Mouse (Mus musculus) CH12.LX (cell line): ENCODE measurements at regions not wholly inside any gene's neighbourhood (a gene's known extent, or its start where the extent isn't known, plus 50 kb on each side); places are given as distances from the start of the nearest gene placed in this dataset.

ENCODE experiments used
- DNase-seq: peaks from one replicate; pipeline ENCODE4 v3.0.0-alpha.2; 2013; ENCODE audit errors: extremely low read depth
- H3K27ac ChIP-seq: 2 replicates; pipeline ENCODE4 v1.5.1; 2012; ENCODE audit warnings: low read depth, mild to moderate bottlenecking, control low read depth, moderate library complexity; ENCODE audit not compliant: insufficient read depth
- H3K27me3 ChIP-seq: replicated peaks from 2 replicates; pipeline ENCODE3; 2012; ENCODE audit warnings: inconsistent platforms
- H3K36me3 ChIP-seq, 2 experiments: replicated peaks in 1 of 2; 2 replicates each; pipeline versions ENCODE3 to v1.6.1; 2012; ENCODE audit warnings: inconsistent platforms in 1 of 2, low read length in 1 of 2, mild to moderate bottlenecking in 1 of 2, mixed read lengths in 1 of 2, moderate library complexity in 1 of 2; ENCODE audit not compliant: control insufficient read depth in 1 of 2, insufficient read depth in 1 of 2
- H3K4me1 ChIP-seq, 2 experiments: 2 replicates each; pipeline ENCODE4 v1.6.1; 2012; ENCODE audit warnings: inconsistent platforms in 1 of 2, moderate library complexity in 1 of 2; ENCODE audit not compliant: insufficient read depth in 2 of 2, control insufficient read depth in 1 of 2
- H3K4me2 ChIP-seq: 2 replicates; pipeline ENCODE4 v1.6.1; 2012; ENCODE audit warnings: low read depth, mild to moderate bottlenecking, control low read depth; ENCODE audit not compliant: poor library complexity, insufficient read depth, severe bottlenecking
- H3K4me3 ChIP-seq, 3 experiments: fragments of 150-350 bp in 1 of 3; sonication (generic) in 1 of 3; replicated peaks in 1 of 3; 2 replicates each; pipeline versions ENCODE3 to v1.5.1; 2011 to 2012; ENCODE audit warnings: low read depth in 2 of 3, low read length in 2 of 3, mild to moderate bottlenecking in 2 of 3, moderate library complexity in 2 of 3, control low read depth in 1 of 3, improper control_type of control experiment in 1 of 3, inconsistent platforms in 1 of 3, mixed read lengths in 1 of 3; ENCODE audit not compliant: poor library complexity in 1 of 3
- H3K79me2 ChIP-seq: replicated peaks from 2 replicates; pipeline ENCODE4 v1.6.1; 2012; ENCODE audit warnings: mild to moderate bottlenecking, moderate library complexity; ENCODE audit not compliant: control insufficient read depth, poor library complexity, insufficient read depth, severe bottlenecking; ENCODE audit errors: extremely low read depth
- H3K9ac ChIP-seq: 2 replicates; pipeline ENCODE4 v1.6.1; 2012; ENCODE audit warnings: low read depth, mild to moderate bottlenecking, control low read depth, moderate library complexity; ENCODE audit not compliant: insufficient read depth
- H3K9me3 ChIP-seq: replicated peaks from 2 replicates; pipeline ENCODE3; 2012; ENCODE audit warnings: low read length, inconsistent platforms, mixed read lengths
- BHLHE40 ChIP-seq: IDR thresholded peaks from 2 replicates; pipeline ENCODE4 v1.6.1; 2011; ENCODE audit warnings: mild to moderate bottlenecking, low read depth, low read length, improper control_type of control experiment
- CHD1 ChIP-seq: IDR thresholded peaks from 2 replicates; pipeline ENCODE4 v1.6.1; 2012; ENCODE audit warnings: low read depth, low read length, improper control_type of control experiment, inconsistent platforms
- CHD2 ChIP-seq: IDR thresholded peaks from 2 replicates; pipeline ENCODE4 v1.6.1; 2011; ENCODE audit warnings: low read length, improper control_type of control experiment
- E2F4 ChIP-seq: IDR thresholded peaks from 2 replicates; pipeline ENCODE4 v1.6.1; 2011; ENCODE audit warnings: low read depth, low read length, improper control_type of control experiment; ENCODE audit not compliant: insufficient replicate concordance
- ELF1 ChIP-seq: IDR thresholded peaks from 2 replicates; pipeline ENCODE4 v1.6.1; 2014; ENCODE audit warnings: low read depth, mild to moderate bottlenecking, inconsistent platforms, low read length, improper control_type of control experiment
- EP300 ChIP-seq: IDR thresholded peaks from 2 replicates; pipeline ENCODE4 v1.6.1; 2011; ENCODE audit warnings: low read length, improper control_type of control experiment
- ETS1 ChIP-seq: conservative IDR thresholded peaks from 2 replicates; pipeline ENCODE4 v1.6.1; 2012; ENCODE audit warnings: low read depth, mild to moderate bottlenecking, inconsistent platforms, low read length, improper control_type of control experiment, moderate library complexity
- GABPA ChIP-seq: IDR thresholded peaks from 2 replicates; pipeline ENCODE4 v1.6.1; 2012; ENCODE audit warnings: low read depth, low read length, improper control_type of control experiment, inconsistent platforms; ENCODE audit not compliant: insufficient replicate concordance
- HCFC1 ChIP-seq: IDR thresholded peaks from 2 replicates; pipeline ENCODE4 v1.6.1; 2012; ENCODE audit warnings: low read depth, mild to moderate bottlenecking, inconsistent platforms, low read length, improper control_type of control experiment
- JUND ChIP-seq: conservative IDR thresholded peaks from 2 replicates; pipeline ENCODE4 v1.6.1; 2011; ENCODE audit warnings: low read depth, low read length, improper control_type of control experiment
- KAT2A ChIP-seq: IDR thresholded peaks from 2 replicates; pipeline ENCODE4 v1.6.1; 2012; ENCODE audit warnings: low read length, improper control_type of control experiment, inconsistent platforms; ENCODE audit not compliant: insufficient replicate concordance
- MAFK ChIP-seq: IDR thresholded peaks from 2 replicates; pipeline ENCODE4 v1.6.1; 2011; ENCODE audit warnings: low read length, improper control_type of control experiment; ENCODE audit not compliant: insufficient replicate concordance
- MAX ChIP-seq: IDR thresholded peaks from 2 replicates; pipeline ENCODE4 v1.6.1; 2011; ENCODE audit warnings: low read length, improper control_type of control experiment
- MEF2A ChIP-seq: IDR thresholded peaks from 2 replicates; pipeline ENCODE4 v1.6.1; 2014; ENCODE audit warnings: low read depth, mild to moderate bottlenecking, inconsistent platforms, low read length, improper control_type of control experiment, borderline replicate concordance
- MXI1 ChIP-seq: IDR thresholded peaks from 2 replicates; pipeline ENCODE4 v1.6.1; 2011; ENCODE audit warnings: mild to moderate bottlenecking, low read depth, low read length, improper control_type of control experiment
- NRF1 ChIP-seq: IDR thresholded peaks from 2 replicates; pipeline ENCODE4 v1.6.1; 2014; ENCODE audit warnings: low read depth, mild to moderate bottlenecking, inconsistent platforms, low read length, improper control_type of control experiment, moderate library complexity
- POLR2A ChIP-seq: IDR thresholded peaks from 2 replicates; pipeline ENCODE4 v1.6.1; 2011; ENCODE audit warnings: low read depth, mild to moderate bottlenecking, improper control_type of control experiment, low read length
- POLR2AphosphoS2 ChIP-seq: IDR thresholded peaks from 2 replicates; pipeline ENCODE4 v1.6.1; 2011; ENCODE audit warnings: low read depth, low read length, improper control_type of control experiment
- RCOR1 ChIP-seq: conservative IDR thresholded peaks from 2 replicates; pipeline ENCODE4 v1.6.1; 2012; ENCODE audit warnings: low read depth, mild to moderate bottlenecking, inconsistent platforms, low read length, improper control_type of control experiment
- SIN3A ChIP-seq: IDR thresholded peaks from 2 replicates; pipeline ENCODE4 v1.6.1; 2012; ENCODE audit warnings: low read length, improper control_type of control experiment, inconsistent platforms
- TCF12 ChIP-seq: IDR thresholded peaks from 2 replicates; pipeline ENCODE4 v1.6.1; 2014; ENCODE audit warnings: low read depth, mild to moderate bottlenecking, inconsistent platforms, low read length, improper control_type of control experiment
- UBTF ChIP-seq: IDR thresholded peaks from 2 replicates; pipeline ENCODE4 v1.6.1; 2012; ENCODE audit warnings: low read depth, mild to moderate bottlenecking, inconsistent platforms, low read length, improper control_type of control experiment, moderate library complexity
- USF1 ChIP-seq: IDR thresholded peaks from 2 replicates; pipeline ENCODE4 v1.6.1; 2014; ENCODE audit warnings: low read depth, mild to moderate bottlenecking, inconsistent platforms, low read length, improper control_type of control experiment
- ZC3H11A ChIP-seq: IDR thresholded peaks from 2 replicates; pipeline ENCODE4 v1.6.1; 2012; ENCODE audit warnings: low read depth, mild to moderate bottlenecking, inconsistent platforms, low read length, improper control_type of control experiment
- ZKSCAN1 ChIP-seq: IDR thresholded peaks from 2 replicates; pipeline ENCODE4 v1.6.1; 2012; ENCODE audit warnings: low read depth, inconsistent platforms, low read length, improper control_type of control experiment, borderline replicate concordance
- ZMIZ1 ChIP-seq: IDR thresholded peaks from 2 replicates; pipeline ENCODE4 v1.6.1; 2012; ENCODE audit warnings: low read depth, mild to moderate bottlenecking, inconsistent platforms, low read length, improper control_type of control experiment
- ZNF384 ChIP-seq: IDR thresholded peaks from 2 replicates; pipeline ENCODE4 v1.6.1; 2012; ENCODE audit warnings: low read depth, low read length, improper control_type of control experiment, inconsistent platforms
- dilution Hi-C: fragments of 300-500 bp; cut with MboI; formaldehyde crosslinking; loops from 2 replicates; pipeline ENCODE4 v1.14.3; 2020; ENCODE audit warnings: low sequenced_read_pairs; ENCODE audit not compliant: extremely low pct_unique_long_range_greater_than_20kb, extremely low pct_ligation_motif_present
- in situ Hi-C: fragments of 300-500 bp; cut with MboI; formaldehyde crosslinking; loops from 3 replicates; pipeline ENCODE4 v1.14.3; 2019; ENCODE audit warnings: low sequenced_read_pairs, low pct_ligation_motif_present, low pct_unique_long_range_greater_than_20kb, mixed read lengths

- H3K4me2 ChIP-seq = no peak overlapping the region
- no peak overlapping the region for H3K4me3 ChIP-seq
- no peak for TF ChIP-seq HCFC1
- TF ChIP-seq MAX = no peak
- no peak for TF ChIP-seq TCF12
- TF ChIP-seq MEF2A = no peak
- TF ChIP-seq ETS1 = no peak
- TF ChIP-seq SIN3A = no peak
- no peak for TF ChIP-seq ZKSCAN1
- TF ChIP-seq EP300 = no peak
- TF ChIP-seq MAFK = no peak
- no peak for TF ChIP-seq KAT2A
- no peak for TF ChIP-seq CHD2
- no peak for TF ChIP-seq GABPA
- no peak for TF ChIP-seq POLR2A
- no peak for TF ChIP-seq MXI1
- TF ChIP-seq ZC3H11A = no peak
- TF ChIP-seq BHLHE40 = no peak
- no peak for TF ChIP-seq JUND
- no peaks in the 10 kb centered on the region for H3K79me2 ChIP-seq
- no peak overlapping the region for H3K9ac ChIP-seq
- no peaks in the 10 kb centered on the region for H3K27me3 ChIP-seq
- dilution Hi-C loops (no loop called here), in situ Hi-C loops (no loop called here)
- no peak for DNase-seq
- no peak overlapping the region for H3K27ac ChIP-seq
- H3K9me3 ChIP-seq = peaks cover 3% of the 10 kb centered on the region
- H3K36me3 ChIP-seq = no peaks in the 10 kb centered on the region
- peaks cover 0 to 12% of the 10 kb centered on the region in 2 experiments; a peak in 2 of 4 replicates for H3K4me1 ChIP-seq
Observed at GRCm38 (mm10) chr10:84024294-84024693, 301.6 kb downstream of the 1500009L16Rik start.

GRCm38 (mm10) chr10:84024901-84025300 lies 302.2 kb downstream of the 1500009L16Rik start:
- H3K9ac ChIP-seq = no peak overlapping the region
- TF ChIP-seq E2F4 (no peak), GABPA (no peak), RCOR1 (no peak), CHD1 (no peak), POLR2A (no peak), MAX (no peak), ZC3H11A (no peak), BHLHE40 (no peak), ZNF384 (no peak), ZMIZ1 (no peak), ELF1 (no peak), CHD2 (no peak), UBTF (no peak), NRF1 (no peak), POLR2AphosphoS2 (no peak), USF1 (no peak), HCFC1 (no peak)
- TF ChIP-seq, all 38 proteins: peak for 0
- Histone ChIP-seq H3K27ac (no peak overlapping the region), H3K27me3 (no peaks in the 10 kb centered on the region), H3K4me1 (peaks cover 0 to 6% of the 10 kb centered on the region in 2 experiments; a peak in 2 of 4 replicates), H3K9me3 (peaks cover 3% of the 10 kb centered on the region), H3K79me2 (no peaks in the 10 kb centered on the region), H3K4me2 (no peak overlapping the region), H3K36me3 (no peaks in the 10 kb centered on the region), H3K4me3 (no peak overlapping the region)
- in situ Hi-C loops (no loop called here), dilution Hi-C loops (no loop called here)
- no peak for DNase-seq
